Mouse (Mus musculus) thymus, adult 2 months (tissue): ENCODE measurements around the gene Vkorc1l1.

Experiments used
- CTCF ChIP-seq: fragments of 200-500 bp; IDR thresholded peaks from 2 replicates; pipeline ENCODE4 v1.5.1; 2012; ENCODE audit warnings: mild to moderate bottlenecking, control low read depth, low read length, moderate library complexity, borderline replicate concordance; ENCODE audit not compliant: control insufficient read depth, poor library complexity, insufficient read depth; ENCODE audit errors: extremely low read depth
- POLR2A ChIP-seq: fragments of 200-500 bp; IDR thresholded peaks from 2 replicates; pipeline ENCODE4 v1.6.1; 2012; ENCODE audit warnings: mild to moderate bottlenecking, low read length, control low read depth, moderate library complexity; ENCODE audit not compliant: control insufficient read depth, poor library complexity, insufficient read depth; ENCODE audit errors: extremely low read depth

GRCm38 (mm10) chr5:129994989-129995388 lies 53.2 kb downstream of the Vkorc1l1 start:
- TF ChIP-seq CTCF (no peak), POLR2A (no peak)
